Mouse (Mus musculus) stomach, embryonic 15.5 days (tissue): Measurements from ENCODE around the gene Gm21292. TPM values are rescaled to one million over a fixed set of nuclear protein-coding genes. Genes with fewer than 3 reads are reported as not detected.
"Not testable (repeated sequence)": the region's sequence is repeated elsewhere in the genome, so short reads cannot be mapped to it uniquely, and the experiment has no call there.

ENCODE experiments used
- ATAC-seq: fragments of 200-750 bp; cut with Nextera tagmentation; 2 replicates; pipeline ENCODE4 v1.8.0; 2017; ENCODE audit warnings: low read depth, moderate number of reproducible peaks, moderate TSS enrichment; ENCODE audit not compliant: insufficient read depth, low FRiP score
- H3K27ac ChIP-seq: fragments of 300-500 bp; sonication (generic); 2 replicates; pipeline ENCODE4 v1.5.1; 2015; ENCODE audit warnings: mild to moderate bottlenecking, inconsistent platforms
- H3K27me3 ChIP-seq: fragments of 300-500 bp; sonication (generic); replicated peaks from 2 replicates; pipeline ENCODE4 v1.6.1; 2015; ENCODE audit warnings: inconsistent platforms
- H3K36me3 ChIP-seq: fragments of 300-500 bp; sonication (generic); 2 replicates; pipeline ENCODE4 v1.6.1; 2015; ENCODE audit warnings: inconsistent platforms
- H3K4me1 ChIP-seq: fragments of 300-500 bp; sonication (generic); 2 replicates; pipeline ENCODE4 v1.6.1; 2015; ENCODE audit warnings: inconsistent platforms
- H3K4me2 ChIP-seq: fragments of 300-500 bp; sonication (generic); 2 replicates; pipeline ENCODE4 v1.6.1; 2015; ENCODE audit warnings: mild to moderate bottlenecking, inconsistent platforms
- H3K4me3 ChIP-seq: fragments of 300-500 bp; sonication (generic); replicated peaks from 2 replicates; pipeline ENCODE4 v1.5.1; 2015; ENCODE audit warnings: inconsistent platforms
- H3K9ac ChIP-seq: fragments of 300-500 bp; sonication (generic); 2 replicates; pipeline ENCODE4 v1.6.1; 2015; ENCODE audit warnings: inconsistent platforms
- H3K9me3 ChIP-seq: fragments of 300-500 bp; sonication (generic); 2 replicates; pipeline ENCODE4 v1.6.1; 2016; ENCODE audit warnings: inconsistent platforms
- WGBS: fragments of 180-500 bp; shearing (Covaris S2); methylation state at CpG from one replicate; pipeline ENCODE4 v1.1.7; 2015; 5-methylcytosine and 5-hydroxymethylcytosine counted together
- polyA plus RNA-seq: library from polyadenylated mRNA; unstranded; fragments of >200 nt; fragmentation: Nextera tagmentation; extraction: Ambion mirVana; gene quantifications from 2 replicates; pipeline ENCODE4 v1.2.1, GENCODE M21; 2015

Gene Gm21292
- polyA plus RNA-seq, result not detected in 2 replicates

DNA sequence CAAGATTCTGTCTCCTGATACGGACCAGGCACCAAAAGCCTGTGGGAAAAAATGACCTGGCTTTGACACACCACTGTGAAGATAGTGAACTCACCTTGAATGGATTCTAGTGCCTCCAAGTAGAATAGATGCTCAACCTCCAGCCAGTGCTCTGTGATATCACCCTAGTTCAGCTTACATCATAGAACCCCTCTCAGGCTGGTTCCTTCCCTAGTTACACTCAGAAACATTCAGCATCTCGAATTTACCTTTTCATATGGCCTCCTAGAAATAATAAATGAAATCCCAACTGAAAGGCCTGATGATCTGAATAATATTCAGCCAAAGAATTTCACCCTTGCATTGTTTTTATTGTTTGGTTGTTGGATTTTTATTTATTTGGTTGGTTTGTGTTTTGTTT lies at the start of gene Gm21292:
Gm21292 (minus strand) TSS at position 101 of the 400 bp plus-strand sequence.
- not testable (repeated sequence) for H3K4me1 ChIP-seq

More for the DNA sequence above, at the start of gene Gm21292:
- not testable (repeated sequence) for H3K36me3 ChIP-seq, H3K27ac ChIP-seq, H3K4me3 ChIP-seq, H3K9me3 ChIP-seq, H3K27me3 ChIP-seq, H3K4me2 ChIP-seq, ATAC-seq, H3K9ac ChIP-seq
- 15% methylated on average over 1 of the region's 2 CpGs for WGBS

Other genes starting within 250 kb of the Gm21292 start
- not detected in 2 replicates for gene Gm21721, start 68.3 kb upstream of the Gm21292 start, polyA plus RNA-seq
- not detected in 2 replicates for gene Gm21812, start 213.3 kb upstream of the Gm21292 start, polyA plus RNA-seq